Mouse (Mus musculus) limb, embryonic 14.5 days (tissue): ENCODE measurements around the gene Ube2r2. TPM values are rescaled to one million over a fixed set of nuclear protein-coding genes. Genes with fewer than 3 reads are reported as not detected.
A peak's percentile ranks its signal among the peaks of the same experiment; 100 is the strongest.

Experiments
- ATAC-seq: fragments of 200-750 bp; cut with Nextera tagmentation; 2 replicates; pipeline ENCODE4 v1.8.0; 2017; ENCODE audit warnings: low read depth, moderate number of reproducible peaks, moderate TSS enrichment; ENCODE audit not compliant: low FRiP score
- DNase-seq: peaks from one replicate; pipeline ENCODE4 v3.0.0-alpha.2; 2015; ENCODE audit warnings: low spot score
- H3K27ac ChIP-seq: fragments of 300-500 bp; sonication (generic); replicated peaks from 2 replicates; pipeline ENCODE4 v1.5.1; 2014; ENCODE audit warnings: low read depth, mild to moderate bottlenecking, low read length, moderate library complexity, mixed read lengths
- H3K27me3 ChIP-seq: fragments of 300-500 bp; sonication (generic); 2 replicates; pipeline ENCODE4 v1.6.1; 2014; ENCODE audit warnings: low read length, mixed read lengths; ENCODE audit not compliant: control insufficient read depth, insufficient read depth
- H3K36me3 ChIP-seq: fragments of 300-500 bp; sonication (generic); 2 replicates; pipeline ENCODE4 v1.6.1; 2014; ENCODE audit warnings: mild to moderate bottlenecking, low read length, moderate library complexity, mixed read lengths; ENCODE audit not compliant: control insufficient read depth, insufficient read depth
- H3K4me1 ChIP-seq: fragments of 300-500 bp; sonication (generic); 2 replicates; pipeline ENCODE4 v1.6.1; 2014; ENCODE audit warnings: antibody characterized with exemption, low read length, mixed read lengths; ENCODE audit not compliant: control insufficient read depth, insufficient read depth
- H3K4me2 ChIP-seq: fragments of 300-500 bp; sonication (generic); replicated peaks from 2 replicates; pipeline ENCODE4 v1.6.1; 2014; ENCODE audit warnings: low read depth, mild to moderate bottlenecking, low read length, moderate library complexity; ENCODE audit not compliant: severe bottlenecking
- H3K4me3 ChIP-seq: fragments of 300-500 bp; sonication (generic); replicated peaks from 2 replicates; pipeline ENCODE4 v1.5.1; 2014; ENCODE audit warnings: low read length
- H3K9ac ChIP-seq: fragments of 300-500 bp; sonication (generic); 2 replicates; pipeline ENCODE4 v1.6.1; 2014; ENCODE audit warnings: mild to moderate bottlenecking, low read depth, low read length, moderate library complexity; ENCODE audit not compliant: severe bottlenecking
- H3K9me3 ChIP-seq: fragments of 300-500 bp; sonication (generic); 2 replicates; pipeline ENCODE4 v1.6.1; 2016; ENCODE audit warnings: low read length; ENCODE audit not compliant: control insufficient read depth
- POLR2A ChIP-seq: fragments of 200-500 bp; IDR thresholded peaks from 2 replicates; pipeline ENCODE4 v1.8.0; 2012; ENCODE audit warnings: inconsistent platforms, mild to moderate bottlenecking, moderate library complexity, borderline replicate concordance; ENCODE audit not compliant: insufficient read depth, insufficient read length; ENCODE audit errors: extremely low read depth
- WGBS: fragments of 180-500 bp; shearing (Covaris S2); extraction: QIAGEN DNeasy Blood & Tissue Kit; methylation state at CpG from one replicate; pipeline ENCODE4 v1.1.7; 2014; 5-methylcytosine and 5-hydroxymethylcytosine counted together
- polyA plus RNA-seq, 2 experiments: library from polyadenylated mRNA; depleted of rRNA in 1 of 2; stranded (reverse) in 1 of 2; unstranded in 1 of 2; fragments of >200 nt; fragmentation: Nextera tagmentation in 1 of 2; extraction: Ambion mirVana in 1 of 2; gene quantifications; 2 replicates each; pipeline versions ENCODE4 v1.2.1 to v1.2.3; 2012 to 2014

The Ube2r2 gene
- polyA plus RNA-seq, 2 experiments = 96.6 to 182 TPM

- no peaks in the 10 kb centered on the region for H3K9me3 ChIP-seq
- H3K36me3 ChIP-seq = peaks cover 92% of the 10 kb centered on the region
- no peaks in the 10 kb centered on the region for H3K27me3 ChIP-seq
- H3K4me1 ChIP-seq = no peaks in the 10 kb centered on the region
- H3K4me3 ChIP-seq = no peak overlapping the region
- no peak for TF ChIP-seq POLR2A
- ATAC-seq = no peak
- no peak overlapping the region for H3K9ac ChIP-seq
- DNase-seq = no peak
- WGBS = 93% methylated on average over 8 of the region's 8 CpGs
- H3K27ac ChIP-seq = no peak overlapping the region
- no peak overlapping the region for H3K4me2 ChIP-seq
Measured at GRCm38 (mm10) chr4:41202135-41202534, 66.6 kb downstream of the Ube2r2 start.

- DNase-seq = no peak
- H3K4me2 ChIP-seq = no peak overlapping the region
- H3K4me1 ChIP-seq = no peaks in the 10 kb centered on the region
- TF ChIP-seq POLR2A = no peak
- ATAC-seq = no peak
- 96% methylated on average over 8 of the region's 8 CpGs for WGBS
- no peaks in the 10 kb centered on the region for H3K27me3 ChIP-seq
- no peaks in the 10 kb centered on the region for H3K9me3 ChIP-seq
- H3K27ac ChIP-seq = no peak overlapping the region
- peaks cover 93% of the 10 kb centered on the region for H3K36me3 ChIP-seq
- no peak overlapping the region for H3K4me3 ChIP-seq
- no peak overlapping the region for H3K9ac ChIP-seq
Measured at GRCm38 (mm10) chr4:41205751-41206150, 70.2 kb downstream of the Ube2r2 start.

GRCm38 (mm10) chr4:41208050-41208449 is 72.5 kb downstream of the Ube2r2 start:
- Histone ChIP-seq H3K4me2 (no peak overlapping the region), H3K9me3 (no peaks in the 10 kb centered on the region), H3K36me3 (peaks cover 92% of the 10 kb centered on the region), H3K4me1 (no peaks in the 10 kb centered on the region), H3K9ac (no peak overlapping the region), H3K4me3 (no peak overlapping the region), H3K27me3 (no peaks in the 10 kb centered on the region), H3K27ac (no peak overlapping the region)
- whole genome bisulfite sequencing = 86% methylated on average over 4 of the region's 4 CpGs
- no peak for DNase-seq
- TF ChIP-seq POLR2A = no peak
- no peak for ATAC-seq

- no peak for ATAC-seq
- H3K9ac ChIP-seq = no peak overlapping the region
- WGBS = 81% methylated on average over 1 of the region's 1 CpGs
- no peaks in the 10 kb centered on the region for H3K4me1 ChIP-seq
- H3K27ac ChIP-seq = no peak overlapping the region
- TF ChIP-seq POLR2A = no peak
- H3K36me3 ChIP-seq = peaks cover 97% of the 10 kb centered on the region
- H3K27me3 ChIP-seq = no peaks in the 10 kb centered on the region
- H3K4me3 ChIP-seq = no peak overlapping the region
- H3K9me3 ChIP-seq = no peaks in the 10 kb centered on the region
- no peak overlapping the region for H3K4me2 ChIP-seq
- peak; percentile 7 for DNase-seq
Measured at GRCm38 (mm10) chr4:41225412-41225811, 89.9 kb downstream of the Ube2r2 start.

- DNase-seq (peak; percentile 24), ATAC-seq (no peak)
- no peak overlapping the region for H3K27ac ChIP-seq
- WGBS = 63% methylated on average over 3 of the region's 3 CpGs
- no peaks in the 10 kb centered on the region for H3K27me3 ChIP-seq
- H3K9ac ChIP-seq = no peak overlapping the region
- no peak overlapping the region for H3K4me2 ChIP-seq
- TF ChIP-seq POLR2A = no peak
- H3K36me3 ChIP-seq = peaks cover 96% of the 10 kb centered on the region
- no peak overlapping the region for H3K4me3 ChIP-seq
- no peaks in the 10 kb centered on the region for H3K9me3 ChIP-seq
- H3K4me1 ChIP-seq = no peaks in the 10 kb centered on the region
Measured at GRCm38 (mm10) chr4:41226351-41226750, 90.8 kb downstream of the Ube2r2 start.

- TF ChIP-seq POLR2A = no peak
- no peaks in the 10 kb centered on the region for H3K9me3 ChIP-seq
- no peak overlapping the region for H3K4me3 ChIP-seq
- no peak overlapping the region for H3K27ac ChIP-seq
- no peaks in the 10 kb centered on the region for H3K27me3 ChIP-seq
- no peak overlapping the region for H3K4me2 ChIP-seq
- ATAC-seq (no peak), DNase-seq (no peak)
- peaks cover 54% of the 10 kb centered on the region for H3K36me3 ChIP-seq
- WGBS = 91% methylated on average over 5 of the region's 5 CpGs
- H3K4me1 ChIP-seq = no peaks in the 10 kb centered on the region
- H3K9ac ChIP-seq = no peak overlapping the region
Measured at GRCm38 (mm10) chr4:41235621-41236020, 100.1 kb downstream of the Ube2r2 start.
